Mouse (Mus musculus) heart, embryonic 11.5 days (tissue): Measurements from ENCODE around the gene Dnaaf5. TPM values are rescaled to one million over a fixed set of nuclear protein-coding genes. Genes with fewer than 3 reads are reported as not detected.

ENCODE experiments used
- ATAC-seq: fragments of 200-750 bp; cut with Nextera tagmentation; replicated peaks from 2 replicates; pipeline ENCODE4 v1.8.0; 2017; ENCODE audit warnings: moderate library complexity; ENCODE audit not compliant: insufficient number of reproducible peaks, low FRiP score, low TSS enrichment
- H3K27ac ChIP-seq: fragments of 300-500 bp; sonication (generic); 2 replicates; pipeline ENCODE4 v1.5.1; 2014; ENCODE audit warnings: mild to moderate bottlenecking, low read depth, low read length
- H3K27me3 ChIP-seq: fragments of 300-500 bp; sonication (generic); 2 replicates; pipeline ENCODE4 v1.6.1; 2014; ENCODE audit warnings: mild to moderate bottlenecking, low read length, mixed read lengths; ENCODE audit not compliant: control insufficient read depth, insufficient read depth
- H3K36me3 ChIP-seq: fragments of 300-500 bp; sonication (generic); 2 replicates; pipeline ENCODE4 v1.6.1; 2014; ENCODE audit warnings: mild to moderate bottlenecking, low read length, moderate library complexity, mixed read lengths; ENCODE audit not compliant: control insufficient read depth, insufficient read depth
- H3K4me1 ChIP-seq: fragments of 300-500 bp; sonication (generic); 2 replicates; pipeline ENCODE4 v1.6.1; 2014; ENCODE audit warnings: low read length; ENCODE audit not compliant: control insufficient read depth, insufficient read depth
- H3K4me2 ChIP-seq: fragments of 300-500 bp; sonication (generic); 2 replicates; pipeline ENCODE4 v1.6.1; 2014; ENCODE audit warnings: mild to moderate bottlenecking, moderate library complexity
- H3K4me3 ChIP-seq: fragments of 300-500 bp; sonication (generic); 2 replicates; pipeline ENCODE4 v1.5.1; 2014; ENCODE audit warnings: low read depth, low read length
- H3K9ac ChIP-seq: fragments of 300-500 bp; sonication (generic); 2 replicates; pipeline ENCODE4 v1.6.1; 2014; ENCODE audit warnings: mild to moderate bottlenecking, low read depth, low read length, moderate library complexity
- H3K9me3 ChIP-seq: fragments of 300-500 bp; sonication (generic); replicated peaks from 2 replicates; pipeline ENCODE4 v1.6.1; 2016; ENCODE audit warnings: low read length; ENCODE audit not compliant: control insufficient read depth
- WGBS: fragments of 180-500 bp; shearing (Covaris S2); extraction: QIAGEN DNeasy Blood & Tissue Kit; methylation state at CpG from one replicate; pipeline ENCODE4 v1.1.7; 2014; ENCODE audit not compliant: insufficient replicate concordance; 5-methylcytosine and 5-hydroxymethylcytosine counted together
- polyA plus RNA-seq: library from polyadenylated mRNA; unstranded; fragments of >200 nt; fragmentation: Nextera tagmentation; extraction: Ambion mirVana; gene quantifications from 2 replicates; pipeline ENCODE4 v1.2.1, GENCODE M21; 2014

Gene Dnaaf5
- polyA plus RNA-seq, 1 experiment from 2014 or later: 6.9 TPM

DNA sequence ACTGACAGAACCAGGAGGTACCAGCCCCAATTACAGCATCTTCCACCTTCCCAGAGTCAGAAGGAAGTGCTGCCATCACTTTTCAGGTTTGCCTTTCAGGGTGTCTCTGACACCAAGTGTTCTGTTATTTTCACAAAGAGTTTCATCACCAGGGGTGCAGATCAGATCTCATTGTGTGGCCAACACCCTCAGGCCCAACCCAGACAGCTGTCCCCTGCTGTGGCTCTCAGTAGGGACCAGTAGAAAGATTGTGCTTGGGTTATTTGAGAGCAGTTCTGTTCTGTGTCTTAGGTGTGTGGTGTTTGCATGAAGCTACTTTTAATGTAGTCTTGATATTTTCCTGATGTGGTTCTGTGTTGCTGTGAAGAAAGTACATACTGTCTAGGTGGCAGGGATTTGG, 58.2 kb downstream of the Dnaaf5 start:
- Histone ChIP-seq H3K36me3 (peaks cover 8% of the 10 kb centered on the region), H3K27me3 (no peaks in the 10 kb centered on the region), H3K9ac (no peak overlapping the region), H3K4me2 (no peak overlapping the region), H3K27ac (no peak overlapping the region), H3K4me1 (0 out of 2 replicates have a peak, but pooled peaks cover 8% of the 10 kb centered on the region), H3K9me3 (no peaks in the 10 kb centered on the region), H3K4me3 (no peak overlapping the region)
- ATAC-seq: no peak

DNA sequence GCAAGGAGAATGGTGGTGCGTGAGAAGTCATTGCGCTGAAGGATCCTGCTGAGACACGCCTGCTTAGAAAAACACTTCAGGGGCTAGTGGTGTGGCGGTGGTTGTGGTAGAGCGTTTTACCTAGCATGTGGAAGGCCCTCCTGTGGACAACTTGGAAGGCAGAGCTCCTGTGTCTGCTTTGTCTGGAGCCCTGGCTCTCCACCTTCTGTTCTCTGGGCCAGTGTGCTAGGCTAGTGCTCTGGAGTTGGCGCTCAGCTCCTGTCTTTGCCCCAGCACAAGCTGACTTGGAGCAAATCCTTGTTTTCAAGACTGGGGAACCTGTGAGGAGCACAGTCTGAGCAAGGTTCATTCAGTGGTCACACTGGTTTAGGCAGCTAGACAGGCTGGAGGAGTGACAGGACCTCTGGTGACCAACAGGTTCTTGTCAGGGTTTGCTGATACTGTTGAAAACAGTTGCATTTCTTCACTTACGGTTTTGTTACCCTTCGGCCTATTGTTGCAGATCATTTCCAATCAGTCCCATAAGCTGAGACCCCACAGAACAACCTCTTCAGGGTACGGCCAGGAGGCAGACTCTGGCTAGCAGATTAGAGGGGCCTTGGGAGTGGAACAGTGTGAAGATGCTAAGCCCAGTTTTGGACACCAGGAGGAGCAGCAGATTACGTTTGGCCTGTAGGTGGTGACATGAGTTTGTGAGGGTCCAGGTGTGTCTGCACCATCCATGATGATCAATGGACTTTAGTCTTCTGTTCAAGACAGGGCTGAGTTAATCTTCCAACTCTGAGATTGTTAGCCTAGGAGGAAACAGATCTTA, 59.1 kb downstream of the Dnaaf5 start:
- ATAC-seq: no peak
- WGBS: 88% methylated on average over 10 of the region's 10 CpGs
- no peak overlapping the region for H3K9ac ChIP-seq

DNA sequence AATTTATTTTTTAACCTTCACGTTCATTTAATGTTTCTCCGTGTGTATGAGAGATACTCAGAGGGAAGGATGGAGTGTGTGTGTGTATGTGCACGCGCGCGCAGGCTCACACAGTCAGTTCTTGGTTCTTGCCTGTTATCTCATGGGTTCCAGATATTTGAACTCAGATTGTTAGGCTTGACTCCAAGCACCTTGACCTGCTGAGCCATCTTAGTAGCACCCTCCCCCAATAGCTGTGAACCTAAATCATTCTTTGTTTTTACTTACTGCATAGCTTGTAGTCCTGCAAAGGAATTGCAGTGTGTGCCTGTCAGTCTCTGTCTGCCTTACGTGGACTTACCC, 59.6 kb downstream of the Dnaaf5 start:
- no peak overlapping the region for H3K27ac ChIP-seq
- H3K9me3 ChIP-seq: no peaks in the 10 kb centered on the region
- H3K36me3 ChIP-seq: peaks cover 8% of the 10 kb centered on the region
- no peak overlapping the region for H3K9ac ChIP-seq
- no peak for ATAC-seq
- 95% methylated on average over 7 of the region's 7 CpGs for WGBS
- 0 out of 2 replicates have a peak, but pooled peaks cover 8% of the 10 kb centered on the region for H3K4me1 ChIP-seq
- no peak overlapping the region for H3K4me2 ChIP-seq
- no peaks in the 10 kb centered on the region for H3K27me3 ChIP-seq
- no peak overlapping the region for H3K4me3 ChIP-seq

More for the DNA sequence above, 59.1 kb downstream of the Dnaaf5 start:
- Histone ChIP-seq H3K36me3 (peaks cover 8% of the 10 kb centered on the region), H3K9me3 (no peaks in the 10 kb centered on the region), H3K4me1 (0 out of 2 replicates have a peak, but pooled peaks cover 8% of the 10 kb centered on the region), H3K4me2 (no peak overlapping the region), H3K27ac (no peak overlapping the region), H3K27me3 (no peaks in the 10 kb centered on the region), H3K4me3 (no peak overlapping the region)

DNA sequence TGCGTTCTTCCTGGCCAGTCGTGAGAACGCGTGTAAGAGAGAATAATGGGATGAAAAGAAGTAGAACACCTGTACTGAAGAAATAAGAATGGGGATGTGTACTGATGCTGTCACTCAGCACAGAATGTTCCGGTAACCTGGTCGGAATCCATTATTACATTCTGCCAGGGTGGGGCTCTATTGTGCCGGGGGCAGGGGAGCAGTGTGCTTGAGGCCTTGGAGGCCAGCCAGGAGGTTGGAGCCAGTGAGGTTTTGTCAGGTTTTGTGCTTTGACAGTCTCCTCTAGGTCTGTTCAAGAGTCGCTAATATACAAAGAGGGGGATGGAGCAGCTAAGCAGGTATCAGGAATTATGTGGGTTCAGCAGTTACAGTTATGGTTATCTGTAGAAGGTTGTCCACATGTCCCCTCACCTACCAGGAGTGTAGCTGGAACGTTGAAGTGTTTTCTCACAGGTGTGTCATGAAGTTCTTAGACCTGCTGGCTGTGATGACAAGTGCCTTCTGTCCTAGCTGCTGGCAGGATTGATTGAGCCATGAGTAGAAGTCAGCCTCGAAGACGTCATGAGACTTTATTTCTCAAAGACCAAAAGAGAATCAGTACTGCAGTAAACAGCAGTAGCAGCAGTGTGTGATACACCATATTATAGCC, 61.8 kb downstream of the Dnaaf5 start:
- WGBS: 91% methylated on average over 11 of the region's 11 CpGs
- Histone ChIP-seq H3K9me3 (no peaks in the 10 kb centered on the region), H3K9ac (no peak overlapping the region), H3K27ac (no peak overlapping the region), H3K4me3 (no peak overlapping the region), H3K27me3 (no peaks in the 10 kb centered on the region), H3K4me2 (no peak overlapping the region), H3K36me3 (peaks cover 8% of the 10 kb centered on the region), H3K4me1 (no peaks in the 10 kb centered on the region)
- no peak for ATAC-seq

DNA sequence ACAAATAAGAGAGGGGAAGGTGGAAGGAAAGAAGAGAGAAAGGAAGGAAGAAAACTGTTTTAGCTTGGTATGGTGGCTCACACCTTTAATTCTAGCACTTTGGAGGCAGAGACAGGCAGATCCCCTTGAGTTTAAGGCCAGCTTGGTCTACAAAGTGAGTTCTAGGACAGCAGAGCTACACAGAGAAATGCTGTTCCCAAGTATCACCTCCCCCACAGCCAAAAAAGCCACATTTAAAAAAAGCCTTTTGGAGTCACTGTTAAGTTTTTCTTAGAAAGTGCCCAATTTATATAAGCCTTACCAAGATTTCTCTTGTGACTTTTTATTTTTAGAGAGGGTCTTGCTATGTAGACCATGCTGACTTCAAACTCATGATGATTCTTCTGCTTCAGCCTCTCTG, 64.3 kb downstream of the Dnaaf5 start:
- Histone ChIP-seq H3K9ac (no peak overlapping the region), H3K4me3 (no peak overlapping the region), H3K4me1 (no peaks in the 10 kb centered on the region), H3K36me3 (peaks cover 2% of the 10 kb centered on the region; the same call in 1 of the 2 replicates), H3K9me3 (no peaks in the 10 kb centered on the region), H3K4me2 (no peak overlapping the region), H3K27ac (no peak overlapping the region), H3K27me3 (no peaks in the 10 kb centered on the region)
- ATAC-seq: no peak

DNA sequence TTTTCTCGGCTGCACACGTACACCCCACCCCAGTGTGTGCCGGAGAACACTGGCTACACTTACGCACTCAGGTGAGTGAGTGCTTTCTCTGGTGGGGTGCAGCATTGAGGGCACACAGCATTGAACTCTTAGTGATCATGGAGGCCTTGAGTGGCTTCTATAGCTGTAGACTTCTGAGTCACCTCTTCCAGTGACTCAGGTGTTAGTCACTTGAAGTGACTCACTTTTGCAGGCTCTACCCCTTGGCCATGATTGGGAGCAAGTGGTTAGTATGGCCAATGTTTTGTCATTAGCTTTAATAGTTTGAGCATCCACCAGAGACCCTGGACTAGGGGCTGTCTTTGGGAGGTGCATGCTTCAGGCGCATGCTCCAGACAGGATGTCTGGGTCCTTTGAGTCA, 65.2 kb downstream of the Dnaaf5 start:
- Histone ChIP-seq H3K9me3 (no peaks in the 10 kb centered on the region), H3K27me3 (no peaks in the 10 kb centered on the region), H3K4me1 (no peaks in the 10 kb centered on the region), H3K36me3 (peaks cover 2% of the 10 kb centered on the region; the same call in 1 of the 2 replicates), H3K9ac (no peak overlapping the region), H3K4me2 (no peak overlapping the region), H3K27ac (no peak overlapping the region), H3K4me3 (no peak overlapping the region)
- WGBS: 94% methylated on average over 5 of the region's 5 CpGs
- no peak for ATAC-seq

DNA sequence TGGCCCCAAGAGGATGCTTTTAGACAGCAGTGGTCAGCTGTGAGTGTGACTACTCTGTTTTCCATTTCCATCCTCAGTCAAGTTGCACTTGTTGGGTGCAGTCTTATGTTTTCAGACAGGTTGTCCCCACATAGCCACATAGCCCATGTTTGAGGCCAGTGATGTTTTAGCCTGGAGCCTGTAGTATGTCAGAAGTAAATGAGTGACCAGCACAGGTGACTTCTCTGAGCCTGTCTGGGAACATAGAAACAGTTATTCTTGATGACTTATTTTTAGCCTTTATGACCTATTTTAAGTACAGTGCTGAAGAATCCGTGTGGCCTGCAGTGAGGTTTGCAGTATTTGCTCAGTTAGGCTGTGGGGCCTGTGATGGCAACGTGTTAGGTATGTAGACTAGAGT, 66.1 kb downstream of the Dnaaf5 start:
- no peaks in the 10 kb centered on the region for H3K27me3 ChIP-seq
- H3K36me3 ChIP-seq: no peaks in the 10 kb centered on the region; the same call in 1 of the 2 replicates
- no peak for ATAC-seq
- H3K9me3 ChIP-seq: no peaks in the 10 kb centered on the region
- no peak overlapping the region for H3K27ac ChIP-seq
- no peak overlapping the region for H3K4me2 ChIP-seq
- H3K4me3 ChIP-seq: no peak overlapping the region
- no peaks in the 10 kb centered on the region for H3K4me1 ChIP-seq
- WGBS: 72% methylated on average over 2 of the region's 2 CpGs
- no peak overlapping the region for H3K9ac ChIP-seq

DNA sequence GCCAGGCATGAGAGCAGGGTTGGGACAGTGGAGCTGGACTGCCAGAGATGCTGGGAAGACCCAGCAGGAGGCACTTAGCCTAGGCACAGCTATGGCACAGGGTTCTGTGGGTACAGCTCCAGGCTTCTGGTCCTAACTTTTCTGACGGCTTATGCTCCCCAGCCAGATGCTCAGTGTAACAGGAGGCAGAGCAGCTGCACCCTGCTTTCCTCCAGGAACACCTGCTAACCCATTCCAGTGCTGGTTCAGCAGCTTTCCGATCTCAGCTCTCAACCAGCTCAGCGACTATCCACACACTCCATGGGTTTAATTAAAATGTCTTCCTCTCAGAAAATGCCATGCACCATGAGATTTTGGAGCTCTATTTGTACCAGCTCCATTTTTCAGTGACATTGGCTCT, 66.8 kb downstream of the Dnaaf5 start:
- H3K36me3 ChIP-seq: no peaks in the 10 kb centered on the region; the same call in 1 of the 2 replicates
- no peak for ATAC-seq

More for the DNA sequence above, 66.8 kb downstream of the Dnaaf5 start:
- Histone ChIP-seq H3K27me3 (no peaks in the 10 kb centered on the region), H3K27ac (no peak overlapping the region), H3K4me2 (no peak overlapping the region), H3K9ac (no peak overlapping the region; the same call in 1 of the 2 replicates), H3K9me3 (no peaks in the 10 kb centered on the region), H3K4me3 (no peak overlapping the region), H3K4me1 (no peaks in the 10 kb centered on the region)
- WGBS: 83% methylated on average over 3 of the region's 3 CpGs
